Mouse (Mus musculus) liver, embryonic 11.5 days (tissue): Measurements from ENCODE around the gene Glt8d2. TPM values are rescaled to one million over a fixed set of nuclear protein-coding genes. Genes with fewer than 3 reads are reported as not detected.

Experiments
- ATAC-seq: fragments of 200-750 bp; cut with Nextera tagmentation; replicated peaks from 2 replicates; pipeline ENCODE4 v1.8.0; 2017; ENCODE audit warnings: moderate number of reproducible peaks, mild to moderate bottlenecking, moderate TSS enrichment, moderate library complexity; ENCODE audit not compliant: low FRiP score
- DNase-seq: peaks from one replicate; pipeline ENCODE4 v3.0.0-alpha.2; 2017; ENCODE audit warnings: low spot score
- H3K27ac ChIP-seq: fragments of 300-500 bp; sonication (generic); 2 replicates; pipeline ENCODE4 v1.5.1; 2014; ENCODE audit warnings: mild to moderate bottlenecking, low read depth, low read length, control low read depth
- H3K27me3 ChIP-seq: fragments of 300-500 bp; sonication (generic); replicated peaks from 2 replicates; pipeline ENCODE4 v1.6.1; 2014; ENCODE audit warnings: low read length, mixed read lengths; ENCODE audit not compliant: control insufficient read depth, insufficient read depth
- H3K36me3 ChIP-seq: fragments of 300-500 bp; sonication (generic); 2 replicates; pipeline ENCODE4 v1.6.1; 2014; ENCODE audit warnings: mild to moderate bottlenecking, low read length, moderate library complexity, mixed read lengths; ENCODE audit not compliant: control insufficient read depth, insufficient read depth
- H3K4me1 ChIP-seq: fragments of 300-500 bp; sonication (generic); replicated peaks from 2 replicates; pipeline ENCODE4 v1.6.1; 2014; ENCODE audit warnings: low read length, mixed read lengths; ENCODE audit not compliant: control insufficient read depth, insufficient read depth
- H3K4me2 ChIP-seq: fragments of 300-500 bp; sonication (generic); 2 replicates; pipeline ENCODE4 v1.6.1; 2014; ENCODE audit warnings: mild to moderate bottlenecking, control low read depth, moderate library complexity
- H3K4me3 ChIP-seq: fragments of 300-500 bp; sonication (generic); 2 replicates; pipeline ENCODE4 v1.5.1; 2014; ENCODE audit warnings: low read depth, low read length, control low read depth
- H3K9ac ChIP-seq: fragments of 300-500 bp; sonication (generic); 2 replicates; pipeline ENCODE4 v1.6.1; 2014; ENCODE audit warnings: low read depth, low read length, control low read depth
- H3K9me3 ChIP-seq: fragments of 300-500 bp; sonication (generic); 2 replicates; pipeline ENCODE4 v1.6.1; 2016; ENCODE audit warnings: low read length, inconsistent platforms, mixed read lengths; ENCODE audit not compliant: control insufficient read depth
- WGBS: fragments of 180-500 bp; shearing (Covaris S2); extraction: QIAGEN DNeasy Blood & Tissue Kit; methylation state at CpG from one replicate; pipeline ENCODE4 v1.1.7; 2014; 5-methylcytosine and 5-hydroxymethylcytosine counted together
- polyA plus RNA-seq: library from polyadenylated mRNA; unstranded; fragments of >200 nt; fragmentation: Nextera tagmentation; extraction: Ambion mirVana; gene quantifications from 2 replicates; pipeline ENCODE4 v1.2.1, GENCODE M21; 2014

Gene Glt8d2
- polyA plus RNA-seq = 1.2 TPM in 2 replicates

DNA sequence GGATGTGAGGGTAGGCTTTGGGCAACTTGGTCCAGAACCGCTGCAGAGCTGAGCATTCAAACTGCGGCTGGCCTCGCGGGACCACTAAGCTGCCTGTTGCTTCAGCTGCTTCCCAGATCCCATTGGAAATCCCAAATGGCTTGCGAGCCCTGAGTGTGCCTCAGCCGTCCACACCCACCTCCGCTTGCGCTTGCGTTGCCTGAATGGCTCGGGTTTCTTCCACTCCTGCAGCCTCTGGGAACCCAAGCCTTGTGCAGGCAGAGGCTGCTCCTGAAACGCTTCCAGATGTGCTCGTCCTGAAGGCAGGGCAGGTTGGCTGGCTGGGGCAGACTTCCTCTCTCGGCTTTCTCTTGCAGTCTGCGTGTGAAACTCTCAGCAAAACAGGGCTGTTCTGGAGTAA, at the start of gene Glt8d2:
Gene Glt8d2, minus strand, starts transcription at position 157 of the 400 bp plus-strand sequence.
- Histone ChIP-seq H3K4me3 (peak within 1 kb of the TSS; percentile 11; the same call in 1 of the 2 replicates), H3K4me2 (peak within 1 kb of the TSS; percentile 50), H3K27ac (no peak within 1 kb of the TSS), H3K27me3 (peaks cover 3% of the 10 kb centered on the region; the same call in 1 of the 2 replicates), H3K9me3 (no peaks in the 10 kb centered on the region), H3K9ac (peak within 1 kb of the TSS; percentile 28; the same call in 1 of the 2 replicates), H3K36me3 (no peaks in the 10 kb centered on the region), H3K4me1 (0 out of 2 replicates have a peak, but pooled peaks cover 6% of the 10 kb centered on the region)
- DNase-seq (no peak), ATAC-seq (0 out of 2 replicates have a peak, but pooled peaks have one; percentile 25)
- 12% methylated on average over 14 of the region's 14 CpGs for WGBS

DNA sequence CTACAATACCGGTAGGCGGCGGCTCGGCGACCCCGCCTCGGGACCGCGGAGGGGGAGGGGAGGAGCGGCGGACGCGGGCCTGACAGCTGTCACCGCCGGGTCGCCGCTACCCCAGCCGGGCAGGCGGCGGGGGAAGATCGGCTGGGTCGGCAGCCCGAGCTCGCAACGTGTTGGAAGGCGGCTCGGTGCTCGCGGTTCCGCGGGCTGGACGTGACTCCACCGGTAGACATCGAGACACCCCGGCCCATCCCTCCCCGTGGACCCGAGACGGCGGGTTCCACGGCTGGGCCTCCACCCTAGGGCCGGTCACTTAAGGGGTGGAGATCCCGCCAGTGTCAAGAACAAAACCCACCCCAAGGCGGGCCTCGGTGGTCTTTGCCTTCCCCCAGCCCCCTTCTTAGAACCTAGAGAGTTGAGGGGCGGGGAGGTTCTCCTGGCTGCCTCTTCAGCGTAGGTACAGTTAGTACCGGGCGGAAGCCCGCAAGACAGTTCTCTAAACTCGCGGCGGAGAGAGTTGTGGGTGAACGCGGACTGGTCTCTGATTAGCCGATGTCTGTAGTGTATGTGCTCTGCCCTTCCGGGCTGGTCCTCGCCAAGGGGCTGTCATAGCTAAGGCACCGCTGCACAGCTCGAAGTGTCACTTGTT, 9.0 kb upstream of the Glt8d2 start:
- peak overlapping the region; percentile 94 for H3K4me3 ChIP-seq
- peak; percentile 63 for DNase-seq
- H3K9me3 ChIP-seq = no peaks in the 10 kb centered on the region
- under 1% methylated on average over 59 of the region's 59 CpGs for WGBS
- H3K27ac ChIP-seq = peak overlapping the region; percentile 70
- no peaks in the 10 kb centered on the region for H3K27me3 ChIP-seq
- peaks cover 25% of the 10 kb centered on the region for H3K4me1 ChIP-seq
- 0 out of 2 replicates have a peak, but pooled peaks cover 2% of the 10 kb centered on the region for H3K36me3 ChIP-seq
- H3K4me2 ChIP-seq = peak overlapping the region; percentile 84
- ATAC-seq = peak; percentile 71
- peak overlapping the region; percentile 87 for H3K9ac ChIP-seq

DNA sequence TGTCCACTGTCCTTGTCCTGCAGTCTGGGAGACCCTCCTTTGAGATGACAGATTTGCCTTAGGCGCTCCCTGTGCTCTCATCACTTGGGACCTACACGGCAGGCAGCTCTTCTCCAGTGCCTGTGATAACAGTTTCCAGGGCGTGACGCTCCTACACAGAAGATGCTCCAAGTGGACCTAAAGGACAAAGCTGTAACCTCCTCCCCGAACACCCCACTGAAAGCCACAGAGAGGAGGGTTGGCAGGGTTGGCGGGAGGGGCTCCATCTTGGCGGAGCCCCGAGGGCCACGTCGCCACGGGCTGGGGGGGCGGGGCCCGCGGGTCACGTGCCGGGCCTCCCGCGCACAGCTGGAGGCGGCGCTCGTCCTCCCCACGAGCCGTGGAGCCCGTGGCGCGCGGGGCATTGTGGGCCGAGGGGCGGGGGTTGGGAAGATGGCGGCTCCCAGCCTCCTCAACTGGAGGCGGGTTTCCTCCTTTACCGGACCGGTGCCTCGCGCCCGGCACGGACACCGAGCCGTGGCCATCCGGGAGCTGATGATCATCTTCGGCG, 8.3 kb upstream of the Glt8d2 start:
- peak overlapping the region; percentile 87 for H3K9ac ChIP-seq
- H3K4me2 ChIP-seq = peak overlapping the region; percentile 84
- H3K4me3 ChIP-seq = peak overlapping the region; percentile 94
- WGBS = 1% methylated on average over 42 of the region's 42 CpGs
- no peaks in the 10 kb centered on the region for H3K27me3 ChIP-seq
- H3K36me3 ChIP-seq = 0 out of 2 replicates have a peak, but pooled peaks cover 2% of the 10 kb centered on the region
- peak; percentile 90 for DNase-seq
- H3K9me3 ChIP-seq = no peaks in the 10 kb centered on the region
- peaks cover 25% of the 10 kb centered on the region for H3K4me1 ChIP-seq
- peak; percentile 89 for ATAC-seq
- peak overlapping the region; percentile 70; the same call in 1 of the 2 replicates for H3K27ac ChIP-seq

GRCm38 (mm10) chr10:82697305-82697898, 7.0 kb upstream of the Glt8d2 start:
- 0 out of 2 replicates have a peak, but pooled peaks cover 2% of the 10 kb centered on the region for H3K36me3 ChIP-seq
- H3K27ac ChIP-seq = no peak overlapping the region
- no peaks in the 10 kb centered on the region for H3K9me3 ChIP-seq
- peaks cover 25% of the 10 kb centered on the region for H3K4me1 ChIP-seq
- H3K27me3 ChIP-seq = no peaks in the 10 kb centered on the region
- WGBS = 66% methylated on average over 3 of the region's 3 CpGs
- ATAC-seq (no peak), DNase-seq (no peak)
- no peak overlapping the region for H3K4me2 ChIP-seq
- no peak overlapping the region for H3K4me3 ChIP-seq
- no peak overlapping the region for H3K9ac ChIP-seq

GRCm38 (mm10) chr10:82696453-82697079, 6.1 kb upstream of the Glt8d2 start:
- ATAC-seq (no peak), DNase-seq (no peak)
- H3K4me2 ChIP-seq = 0 out of 2 replicates have a peak overlapping the region, but pooled peaks have one; percentile 14
- peaks cover 25% of the 10 kb centered on the region for H3K4me1 ChIP-seq
- no peaks in the 10 kb centered on the region for H3K9me3 ChIP-seq
- H3K36me3 ChIP-seq = no peaks in the 10 kb centered on the region
- 0 out of 2 replicates have a peak overlapping the region, but pooled peaks have one; percentile 37 for H3K9ac ChIP-seq
- peak overlapping the region; percentile 43; the same call in 1 of the 2 replicates for H3K27ac ChIP-seq
- no peaks in the 10 kb centered on the region for H3K27me3 ChIP-seq
- no peak overlapping the region for H3K4me3 ChIP-seq
- WGBS = 47% methylated on average over 4 of the region's 4 CpGs

- Histone ChIP-seq H3K4me2 (0 out of 2 replicates have a peak within 1 kb of the TSS, but pooled peaks have one; percentile 14), H3K4me1 (peaks cover 25% of the 10 kb centered on the region), H3K36me3 (no peaks in the 10 kb centered on the region), H3K4me3 (no peak within 1 kb of the TSS), H3K9ac (0 out of 2 replicates have a peak within 1 kb of the TSS, but pooled peaks have one; percentile 37), H3K27me3 (no peaks in the 10 kb centered on the region), H3K27ac (peak within 1 kb of the TSS; percentile 43; the same call in 1 of the 2 replicates), H3K9me3 (no peaks in the 10 kb centered on the region)
- no peak for ATAC-seq
- 42% methylated on average over 5 of the region's 5 CpGs for WGBS
- DNase-seq = no peak
These were observed 5.5 kb upstream of the Glt8d2 start, which contains the start of gene Hcfc2 for GRCm38 (mm10) chr10:82695956-82696355. Gene Hcfc2, plus strand, starts transcription at chr10:82696160.

DNA sequence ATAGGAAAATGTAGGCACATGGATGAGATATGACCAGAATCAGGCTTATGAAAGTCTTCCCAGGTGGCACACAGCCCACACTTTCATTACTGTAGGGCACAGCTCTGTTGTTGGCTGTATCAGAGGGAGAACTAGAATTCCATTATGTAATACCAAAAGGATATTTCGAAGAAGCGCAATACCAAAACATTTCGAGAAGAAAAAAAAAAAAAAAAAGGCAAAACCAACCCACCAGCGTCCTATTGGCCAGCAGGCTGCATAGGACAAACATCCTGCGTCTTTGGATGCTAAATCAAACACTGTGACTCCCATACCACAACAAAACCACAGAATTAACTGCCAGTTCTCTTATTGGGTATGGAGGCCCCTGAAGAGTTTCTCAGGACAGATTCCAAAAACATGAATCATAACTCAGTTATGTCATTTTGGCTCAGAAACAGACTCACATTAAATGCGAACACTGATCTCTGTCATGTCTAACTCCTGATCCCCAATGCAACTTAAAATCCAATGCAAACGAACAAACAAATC, 704 bp downstream of the Glt8d2 start:
- H3K4me3 ChIP-seq = no peak overlapping the region
- peak overlapping the region; percentile 50 for H3K4me2 ChIP-seq
- no peak overlapping the region for H3K9ac ChIP-seq
- H3K36me3 ChIP-seq = no peaks in the 10 kb centered on the region
- no peak overlapping the region for H3K27ac ChIP-seq
- peaks cover 3% of the 10 kb centered on the region; the same call in 1 of the 2 replicates for H3K27me3 ChIP-seq
- no peak for ATAC-seq
- no peaks in the 10 kb centered on the region for H3K9me3 ChIP-seq
- DNase-seq = no peak
- 71% methylated on average over 7 of the region's 7 CpGs for WGBS
- 0 out of 2 replicates have a peak, but pooled peaks cover 6% of the 10 kb centered on the region for H3K4me1 ChIP-seq

DNA sequence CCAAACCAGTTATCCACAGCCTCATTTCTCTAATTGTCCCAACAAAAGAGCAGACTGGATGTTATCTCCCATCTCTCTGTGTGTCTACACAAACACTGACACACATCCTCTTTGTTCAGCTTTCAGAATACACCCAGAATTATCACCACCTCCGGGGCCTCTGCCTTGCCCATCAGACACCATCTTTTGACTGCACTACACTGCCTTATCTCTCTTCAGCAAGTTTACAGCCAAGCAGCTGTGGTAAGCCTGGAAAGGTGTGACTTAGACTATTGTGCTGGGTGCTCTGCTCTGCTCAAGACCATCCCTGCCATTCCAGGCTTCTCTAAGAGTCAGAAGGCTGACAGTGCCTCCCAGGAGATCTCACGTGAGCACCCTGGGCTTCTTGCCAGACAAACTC, 5.0 kb downstream of the Glt8d2 start:
- no peaks in the 10 kb centered on the region for H3K9me3 ChIP-seq
- no peak overlapping the region for H3K9ac ChIP-seq
- DNase-seq = no peak
- peak; percentile 90 for ATAC-seq
- H3K27me3 ChIP-seq = peaks cover 1% of the 10 kb centered on the region; the same call in 1 of the 2 replicates
- H3K27ac ChIP-seq = no peak overlapping the region
- 50% methylated on average over 2 of the region's 2 CpGs for WGBS
- H3K4me1 ChIP-seq = 0 out of 2 replicates have a peak, but pooled peaks cover 4% of the 10 kb centered on the region
- H3K4me3 ChIP-seq = no peak overlapping the region
- no peaks in the 10 kb centered on the region for H3K36me3 ChIP-seq
- no peak overlapping the region for H3K4me2 ChIP-seq
